Mouse (Mus musculus): Measurements from ENCODE around the gene Fgfr2.

Gene Fgfr2

GRCm38 (mm10) chr7:131826811-131827210 is 1296.3 kb downstream of the Fgfr2 start:
- no peak for DNase-seq (ENCODE audit: low spot score)

GRCm38 (mm10) chr7:131817976-131818375 is 1305.2 kb downstream of the Fgfr2 start:
- no peak for DNase-seq (ENCODE audit: low spot score)

DNA sequence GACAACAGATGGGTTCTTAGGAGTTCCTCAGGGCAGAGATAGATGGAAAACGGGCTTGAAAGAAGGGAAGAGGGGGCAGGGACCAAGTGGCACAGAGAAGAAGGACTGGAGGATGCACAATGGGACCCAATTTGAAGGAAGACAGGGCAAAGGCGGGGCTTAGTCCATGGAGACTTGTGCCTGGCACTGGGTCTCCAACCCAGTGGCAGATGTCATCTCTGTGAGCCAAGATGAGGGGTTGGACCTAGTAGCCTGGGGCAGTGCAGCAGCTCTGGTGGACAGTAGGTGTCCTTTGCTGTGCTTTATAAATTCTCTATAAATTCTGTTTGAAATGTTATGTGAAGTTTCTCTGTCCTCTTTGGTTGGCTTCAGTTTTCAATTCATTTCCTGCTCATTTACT is 1306.5 kb downstream of the Fgfr2 start:
- DNase-seq (ENCODE audit: low spot score): no peak

- no peak for DNase-seq (ENCODE audit: low spot score)
These were observed 1311.0 kb downstream of the Fgfr2 start for GRCm38 (mm10) chr7:131812116-131812515.

DNA sequence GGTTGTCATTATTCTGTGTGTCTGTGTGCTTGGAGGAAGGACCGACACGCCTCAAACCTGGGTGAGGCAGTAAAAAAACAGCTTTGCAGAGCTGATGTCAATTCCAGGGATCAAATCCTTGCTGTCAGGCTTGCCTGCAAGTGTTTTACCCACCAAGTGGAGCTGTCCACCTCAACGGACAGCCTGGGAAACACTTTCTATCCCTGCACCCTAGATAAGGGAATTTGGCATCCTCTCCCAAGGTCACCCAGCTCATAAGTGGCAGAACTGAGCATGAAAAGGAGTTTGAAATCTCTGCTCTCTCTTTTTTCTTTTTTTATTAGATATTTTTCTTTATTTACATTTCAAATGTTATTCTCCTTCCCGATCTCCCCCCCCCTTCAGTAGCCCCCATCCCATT is 1312.2 kb downstream of the Fgfr2 start:
- DNase-seq (ENCODE audit: low spot score): no peak

DNA sequence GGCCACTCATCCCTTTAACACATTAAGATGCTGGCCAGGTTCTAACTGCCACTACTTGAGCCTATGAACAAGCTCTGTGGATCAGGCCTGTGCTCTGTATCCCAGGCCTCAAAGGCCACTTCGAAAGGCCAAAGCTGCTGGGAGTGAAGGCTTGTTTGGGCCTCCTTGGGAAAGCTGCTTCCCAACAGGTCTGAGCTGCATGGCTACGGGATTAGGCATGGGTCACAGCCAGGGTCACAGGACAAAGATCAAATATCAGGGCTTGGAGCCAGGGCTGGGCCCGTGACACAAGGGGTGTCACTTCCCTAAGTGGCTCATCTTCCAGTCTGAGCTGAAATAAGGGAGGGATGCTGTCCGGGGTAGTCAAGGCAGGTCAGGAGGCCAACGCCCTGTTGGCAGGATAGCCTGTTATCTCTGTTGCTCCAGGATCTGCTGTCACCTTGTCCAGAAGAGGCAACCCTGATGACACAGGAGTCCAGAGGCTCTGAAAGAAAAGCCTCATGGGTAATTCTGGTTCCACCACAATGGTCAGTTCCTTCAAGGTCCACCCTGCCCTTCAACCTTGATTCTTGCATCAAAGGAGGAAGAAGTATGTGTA is 1313.5 kb downstream of the Fgfr2 start:
- no peak for DNase-seq (ENCODE audit: low spot score)

GRCm38 (mm10) chr7:131807257-131807656 is 1315.9 kb downstream of the Fgfr2 start:
- DNase-seq (ENCODE audit: low spot score): no peak

DNA sequence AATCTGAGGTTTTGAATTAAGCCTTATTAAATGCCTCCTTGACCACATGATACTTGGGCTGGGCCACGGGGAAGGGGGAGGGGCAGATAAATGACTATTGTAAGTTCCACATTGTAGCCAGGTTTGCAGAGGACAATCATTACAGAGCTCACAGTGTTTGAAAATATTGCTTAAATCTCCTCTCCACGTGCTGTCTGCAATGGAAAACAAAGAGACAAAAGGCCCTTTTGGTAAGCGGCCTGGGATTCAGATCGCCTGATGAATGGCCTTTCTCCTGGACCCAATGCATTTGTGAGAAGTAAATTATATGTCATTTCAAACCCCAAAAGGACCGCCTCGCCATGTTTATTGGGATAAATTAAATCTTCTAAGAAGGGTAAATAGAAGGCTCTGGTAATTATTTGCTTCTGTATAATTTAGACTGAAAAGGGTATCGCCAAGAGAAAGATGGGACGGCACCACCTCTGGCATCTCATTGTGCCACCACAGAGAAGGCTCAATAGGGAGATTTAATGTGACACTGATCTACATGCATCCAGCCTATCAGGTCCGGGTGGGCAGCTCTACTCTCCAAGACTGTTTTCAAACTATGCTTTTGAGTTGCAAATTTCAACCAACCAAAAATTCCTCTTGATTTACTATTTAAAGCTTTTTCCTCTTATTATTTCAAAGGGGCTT is 1317.5 kb downstream of the Fgfr2 start:
- DNase-seq (ENCODE audit: low spot score): no peak

GRCm38 (mm10) chr7:131800416-131801045 is 1322.6 kb downstream of the Fgfr2 start:
- DNase-seq (ENCODE audit: low spot score): no peak

DNA sequence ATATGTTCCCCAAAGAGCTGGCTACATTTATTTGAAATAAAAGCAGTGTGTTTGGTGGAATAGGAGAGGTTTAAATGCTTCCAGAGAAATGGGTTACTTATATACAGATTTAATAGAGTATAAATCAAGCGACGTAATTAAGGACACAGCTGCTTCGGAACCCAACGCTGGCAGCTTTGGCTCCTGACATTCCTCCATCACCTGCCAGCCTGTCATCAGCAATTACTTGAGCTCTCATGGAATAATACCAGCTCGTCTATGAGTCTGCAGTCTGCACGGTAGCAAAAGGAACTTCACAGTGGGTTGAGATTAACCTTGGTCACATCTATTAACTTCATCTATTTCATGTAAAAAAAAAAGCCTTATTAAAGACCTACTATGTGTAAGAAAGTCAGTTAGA is 1326.0 kb downstream of the Fgfr2 start:
- no peak for DNase-seq (ENCODE audit: low spot score)

DNA sequence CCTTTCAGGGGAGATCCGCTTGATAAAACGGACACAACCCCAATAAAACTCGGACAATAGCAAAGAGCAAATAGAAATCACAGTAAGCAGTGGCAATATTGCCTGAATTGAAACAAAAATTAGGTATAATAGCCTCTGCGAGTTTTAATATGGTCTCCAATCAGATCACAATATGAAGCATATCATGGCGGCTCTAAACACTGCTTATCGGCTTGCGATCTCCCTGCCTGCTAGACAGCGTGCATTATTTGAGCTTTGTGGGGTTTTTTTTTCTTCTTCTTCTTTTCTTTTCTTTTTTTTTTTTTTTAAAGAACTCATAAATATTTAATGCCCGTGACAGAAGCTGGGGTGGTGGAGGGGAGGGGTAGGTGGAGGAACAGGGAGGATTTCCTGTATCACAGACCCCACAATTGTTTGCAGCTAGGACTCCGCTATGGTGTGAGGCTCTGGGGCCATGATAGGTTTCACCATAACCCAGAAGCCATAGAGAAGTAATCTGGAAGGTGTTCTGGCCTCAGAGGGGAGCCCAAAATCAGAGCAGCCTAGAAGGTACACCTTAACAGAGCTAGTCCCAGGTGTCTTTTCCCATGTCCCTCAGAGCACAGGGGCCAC is 1334.4 kb downstream of the Fgfr2 start:
- DNase-seq (ENCODE audit: low spot score): no peak

DNA sequence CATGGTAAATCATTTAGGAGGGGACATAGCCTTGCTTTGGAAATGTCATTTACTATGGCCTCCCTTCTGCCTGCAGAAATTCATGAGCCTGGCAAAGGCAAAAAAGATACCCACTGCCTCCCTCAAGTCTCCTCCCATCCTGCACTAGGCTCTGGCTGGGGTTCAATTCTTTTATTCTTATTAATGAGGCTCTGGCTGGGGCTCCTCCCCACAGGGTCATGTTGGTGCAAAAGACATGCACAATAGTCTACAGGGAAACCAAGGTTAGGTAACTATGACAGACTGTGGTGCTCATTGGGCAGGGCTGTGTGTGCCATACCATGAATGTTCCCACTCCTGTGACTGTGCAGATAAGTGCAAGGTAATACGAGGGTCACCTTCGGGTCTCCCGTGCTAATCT is 1337.4 kb downstream of the Fgfr2 start:
- DNase-seq (ENCODE audit: low spot score): no peak

DNA sequence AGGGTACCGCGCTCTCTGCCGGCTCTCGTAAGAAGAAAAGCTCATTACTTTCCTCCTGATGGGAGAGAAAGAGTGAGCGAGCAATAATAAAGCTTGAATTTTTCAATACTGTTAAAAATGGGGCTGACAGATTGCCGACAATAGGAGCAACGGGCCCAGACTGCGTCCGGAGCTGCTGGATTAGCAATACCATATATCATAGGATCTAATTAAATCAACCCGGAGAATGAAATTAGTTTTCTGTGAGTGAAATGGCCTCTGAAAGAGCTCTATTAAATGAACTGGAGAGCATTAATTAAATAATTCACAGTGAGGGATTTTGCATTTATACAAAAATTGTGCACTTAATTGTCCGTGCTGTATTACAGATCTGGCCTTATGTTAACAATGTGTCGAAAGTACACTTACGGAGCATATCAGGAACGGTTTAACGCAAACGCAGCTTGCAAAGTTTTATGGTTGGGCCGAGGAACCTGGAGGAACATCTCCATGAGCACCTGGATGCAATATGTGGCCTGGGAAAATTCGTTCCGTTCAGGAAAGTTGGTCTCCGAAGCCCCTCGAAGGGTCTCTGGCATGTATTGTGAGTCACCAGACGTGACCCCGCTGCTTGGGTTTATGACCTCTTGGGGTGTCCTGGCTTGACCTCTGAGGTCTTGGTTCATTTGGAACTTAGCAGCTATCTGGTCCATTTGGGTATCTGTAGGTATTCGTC is 1344.7 kb downstream of the Fgfr2 start:
- no peak for DNase-seq (ENCODE audit: low spot score)

GRCm38 (mm10) chr7:131777461-131778270 is 1345.5 kb downstream of the Fgfr2 start:
- DNase-seq (ENCODE audit: low spot score): no peak

DNA sequence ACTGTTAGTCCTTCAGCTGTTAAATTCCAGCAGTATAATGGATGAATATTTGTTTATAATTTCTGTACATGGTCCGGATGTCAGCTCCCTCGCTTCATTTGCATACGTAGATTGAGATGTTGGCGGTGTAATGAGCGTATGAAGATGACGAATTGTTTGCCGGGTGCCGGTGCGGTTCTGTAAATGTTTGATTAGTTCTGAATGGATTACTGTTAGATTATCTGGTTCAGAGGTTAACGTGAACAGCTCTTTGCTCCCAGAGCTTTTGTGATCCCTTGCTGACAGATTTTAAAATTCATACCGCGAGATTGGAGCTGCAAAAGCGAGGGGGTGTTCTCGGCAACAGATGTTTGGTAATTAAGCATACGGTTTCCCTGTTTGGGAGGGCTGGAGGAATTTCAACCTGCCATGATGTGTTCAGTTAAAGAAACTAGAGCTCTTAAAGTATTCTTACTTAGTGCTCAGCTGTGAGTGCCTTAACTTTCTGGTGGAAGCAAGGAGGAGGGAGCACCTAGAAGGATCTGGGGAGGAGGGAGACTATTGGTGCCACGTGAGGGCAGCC is 1346.9 kb downstream of the Fgfr2 start:
- DNase-seq (ENCODE audit: low spot score): no peak

DNA sequence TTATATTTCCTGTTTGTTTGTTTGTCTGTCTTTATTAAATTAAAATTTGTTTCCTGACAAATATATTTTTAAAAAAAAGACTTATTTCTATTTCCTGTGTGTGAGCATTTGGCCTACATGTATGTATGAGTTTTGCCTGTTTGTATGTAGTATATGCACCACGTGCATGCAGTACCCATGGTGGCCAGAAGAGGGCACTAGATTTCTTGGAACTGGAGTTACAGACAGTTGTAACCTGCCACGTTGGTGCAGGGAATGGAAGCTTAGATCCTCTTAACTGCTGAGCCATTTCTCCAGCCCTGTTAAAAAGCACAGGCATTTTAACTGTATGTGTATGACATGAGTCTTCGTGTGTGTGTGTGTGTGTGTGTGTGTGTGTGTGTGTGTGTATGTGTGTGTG is 1365.2 kb downstream of the Fgfr2 start:
- no peak for DNase-seq (ENCODE audit: low spot score)

- no peak for DNase-seq (ENCODE audit: low spot score)
These were observed 1375.8 kb downstream of the Fgfr2 start for GRCm38 (mm10) chr7:131747152-131748010.

- no peak for DNase-seq (ENCODE audit: low spot score)
These were observed 1376.4 kb downstream of the Fgfr2 start for GRCm38 (mm10) chr7:131746752-131747151.

DNA sequence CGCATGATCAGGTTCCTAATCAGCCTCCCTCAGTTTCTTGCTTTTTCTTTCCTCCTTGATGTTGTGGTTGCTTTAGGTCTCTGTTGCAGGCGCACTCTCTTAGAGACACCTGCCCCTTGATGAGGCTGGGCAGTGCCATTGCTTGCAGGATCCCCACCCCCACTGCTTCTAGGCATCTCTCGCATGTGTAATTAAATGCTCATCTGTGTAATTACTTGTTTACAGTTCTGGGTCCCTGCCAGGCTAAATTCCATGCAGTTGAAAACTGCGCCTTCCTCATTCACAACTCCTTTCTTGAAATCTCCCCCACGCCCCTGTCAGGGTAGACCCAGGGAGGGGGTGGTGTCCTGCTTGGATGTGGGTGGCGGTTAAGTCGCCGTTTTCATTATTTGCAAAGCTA is 1380.0 kb downstream of the Fgfr2 start:
- DNase-seq (ENCODE audit: low spot score): no peak
